Mouse (Mus musculus): Measurements from ENCODE around the gene Macrod1. TPM values are rescaled to one million over a fixed set of nuclear protein-coding genes. Genes with fewer than 3 reads are reported as not detected.

The Macrod1 gene
- total RNA-seq, 2 experiments from 2014 or later = 261 to 294 TPM

GRCm38 (mm10) chr19:7091448-7092050 is 34.9 kb downstream of the Macrod1 start:
- intact Hi-C loops (cut with DNase I) = no loop called here
- Histone ChIP-seq H3K4me3 (no peak overlapping the region), H3K27ac (no peak overlapping the region)
- TF ChIP-seq CTCF (IDR thresholded peaks at IDR 0.05) = no peak
- no peak for DNase-seq

- no peak overlapping the region for H3K27ac ChIP-seq
- TF ChIP-seq CTCF (IDR thresholded peaks at IDR 0.05) = no peak
- no peak for DNase-seq
- intact Hi-C loops (cut with DNase I) = no loop called here
- no peak overlapping the region for H3K4me3 ChIP-seq
These were observed 36.1 kb downstream of the Macrod1 start for GRCm38 (mm10) chr19:7092756-7093155.

- peak; percentile 64 for DNase-seq
- TF ChIP-seq CTCF (IDR thresholded peaks at IDR 0.05) = no peak
- H3K27ac ChIP-seq = no peak overlapping the region; the same call in 1 of the 2 replicates
- H3K4me3 ChIP-seq = no peak overlapping the region
- intact Hi-C loops (cut with DNase I) = no loop called here
These were observed 43.1 kb downstream of the Macrod1 start for GRCm38 (mm10) chr19:7099620-7100155.

GRCm38 (mm10) chr19:7102039-7102438 is 45.4 kb downstream of the Macrod1 start:
- TF ChIP-seq CTCF (IDR thresholded peaks at IDR 0.05) = no peak
- DNase-seq = no peak
- H3K4me3 ChIP-seq = no peak overlapping the region
- intact Hi-C loops (cut with DNase I) = no loop called here
- H3K27ac ChIP-seq = no peak overlapping the region

- no peak for TF ChIP-seq CTCF (IDR thresholded peaks at IDR 0.05)
- Histone ChIP-seq H3K27ac (peak overlapping the region; percentile 79), H3K4me3 (peak overlapping the region; percentile 45)
- DNase-seq = peak; percentile 60
- intact Hi-C loops (cut with DNase I) = no loop called here
These were observed 46.9 kb downstream of the Macrod1 start for GRCm38 (mm10) chr19:7103349-7103992.

- peak overlapping the region; percentile 45 for H3K4me3 ChIP-seq
- TF ChIP-seq CTCF (IDR thresholded peaks at IDR 0.05) = peak; percentile 23; the same call in 1 of the 2 replicates
These were observed 47.4 kb downstream of the Macrod1 start for GRCm38 (mm10) chr19:7103993-7104401.

GRCm38 (mm10) chr19:7105544-7105943 is 48.9 kb downstream of the Macrod1 start, which contains the start of gene Flrt1:
TSS of gene Flrt1 (minus strand) at chr19:7105729.
- intact Hi-C loops (cut with DNase I) = no loop called here
- DNase-seq = no peak
- no peak for TF ChIP-seq CTCF (IDR thresholded peaks at IDR 0.05)
- Histone ChIP-seq H3K27ac (peak within 1 kb of the TSS; percentile 79), H3K4me3 (no peak within 1 kb of the TSS)

More at GRCm38 (mm10) chr19:7103993-7104401, 47.4 kb downstream of the Macrod1 start:
- peak overlapping the region; percentile 79 for H3K27ac ChIP-seq
- intact Hi-C loops (cut with DNase I) = no loop called here
- peak; percentile 73 for DNase-seq

GRCm38 (mm10) chr19:7106566-7106965 is 50.0 kb downstream of the Macrod1 start:
- intact Hi-C loops (cut with DNase I) = no loop called here

GRCm38 (mm10) chr19:7107174-7107573 is 50.6 kb downstream of the Macrod1 start:
- Histone ChIP-seq H3K4me3 (no peak overlapping the region), H3K27ac (peak overlapping the region; percentile 73)
- peak; percentile 48 for DNase-seq
- no peak for TF ChIP-seq CTCF (IDR thresholded peaks at IDR 0.05)
- intact Hi-C loops (cut with DNase I) = no loop called here

More at GRCm38 (mm10) chr19:7106566-7106965, 50.0 kb downstream of the Macrod1 start:
- Histone ChIP-seq H3K27ac (peak overlapping the region; percentile 73), H3K4me3 (no peak overlapping the region)
- no peak for TF ChIP-seq CTCF (IDR thresholded peaks at IDR 0.05)
- peak; percentile 63 for DNase-seq

GRCm38 (mm10) chr19:7108114-7108905 is 51.7 kb downstream of the Macrod1 start:
- Histone ChIP-seq H3K4me3 (no peak overlapping the region), H3K27ac (no peak overlapping the region)
- TF ChIP-seq CTCF (IDR thresholded peaks at IDR 0.05) = peak; percentile 45
- DNase-seq = no peak
- intact Hi-C loops (cut with DNase I) = no loop called here

- intact Hi-C loops (cut with DNase I) = loop anchor here (5.0 kb wide), 1 partner anchor 72 kb away; no protein-coding TSS in a partner anchor
- no peak overlapping the region for H3K4me3 ChIP-seq
- TF ChIP-seq CTCF (IDR thresholded peaks at IDR 0.05) = no peak
- no peak for DNase-seq
- peak overlapping the region; percentile 38 for H3K27ac ChIP-seq
These were observed 53.5 kb downstream of the Macrod1 start for GRCm38 (mm10) chr19:7110097-7110496.

- no peak for TF ChIP-seq CTCF (IDR thresholded peaks at IDR 0.05)
- intact Hi-C loops (cut with DNase I) = loop anchor here (5.0 kb wide), 1 partner anchor 71 kb away; no protein-coding TSS in a partner anchor
- no peak overlapping the region for H3K4me3 ChIP-seq
- H3K27ac ChIP-seq = peak overlapping the region; percentile 38
- DNase-seq = peak; percentile 70
These were observed 54.3 kb downstream of the Macrod1 start for GRCm38 (mm10) chr19:7110875-7111274.

Measured in gastrocnemius, adult 2 months (tissue).